Mouse (Mus musculus): ENCODE measurements around the gene Olfr1443. TPM values are rescaled to one million over a fixed set of nuclear protein-coding genes. Genes with fewer than 3 reads are reported as not detected.

Gene Olfr1443
- polyA plus RNA-seq, 1 experiment from 2014 or later, result not detected

DNA sequence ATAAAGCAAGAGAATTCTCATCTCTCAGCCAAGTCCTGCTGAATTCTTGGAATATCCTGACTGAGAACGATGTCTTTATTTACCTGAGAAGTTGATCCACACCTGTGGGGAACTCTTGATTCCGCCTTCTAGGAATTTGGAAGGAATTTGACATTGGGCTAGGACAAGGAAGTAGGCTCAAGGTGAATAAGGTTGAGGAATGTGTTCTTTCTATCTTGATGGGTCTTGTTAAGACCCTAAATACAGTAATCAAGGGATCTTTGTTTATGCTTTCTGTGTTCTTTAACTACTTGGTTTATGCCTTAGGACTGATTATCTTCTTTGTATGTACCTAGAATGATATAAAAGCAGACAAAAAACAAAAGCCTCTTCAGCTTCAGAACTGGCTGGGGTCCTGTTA lies 54.0 kb downstream of the Olfr1443 start:
- Histone ChIP-seq H3K9me3 (replicated peaks) (no peaks in the 10 kb centered on the region), H3K4me2 (no peak overlapping the region), H3K4me1 (replicated peaks) (no peaks in the 10 kb centered on the region), H3K9ac (no peak overlapping the region), H3K27ac (ENCODE audit: poor library complexity, severe bottlenecking) (no peak overlapping the region), H3K4me3 (no peak overlapping the region), H3K36me3 (no peaks in the 10 kb centered on the region), H3K27me3 (replicated peaks) (no peaks in the 10 kb centered on the region)
- ATAC-seq (ENCODE audit: insufficient number of reproducible peaks, low FRiP score), result no peak
- 78% methylated on average over 2 of the region's 2 CpGs for WGBS

Other genes starting within 250 kb of the Olfr1443 start
- 0.06 and 0.18 TPM in 2 replicates for gene Mpeg1, start 217.3 kb upstream of the Olfr1443 start, polyA plus RNA-seq (2016; fragmentation: Nextera tagmentation; extraction: Ambion mirVana)
- 1.4 and 1.7 TPM in 2 replicates for gene Dtx4, start 176.7 kb upstream of the Olfr1443 start, polyA plus RNA-seq (2016; fragmentation: Nextera tagmentation; extraction: Ambion mirVana)
- 21.0 and 21.8 TPM in 2 replicates for gene Fam111a, start 132.4 kb upstream of the Olfr1443 start, polyA plus RNA-seq (2016; fragmentation: Nextera tagmentation; extraction: Ambion mirVana)
- gene Gm4952, start 78.1 kb upstream of the Olfr1443 start, polyA plus RNA-seq (2016; fragmentation: Nextera tagmentation; extraction: Ambion mirVana), result 0.08 and 0.15 TPM in 2 replicates
- not detected in 2 replicates for gene Glyat, start 44.8 kb upstream of the Olfr1443 start, polyA plus RNA-seq (2016; fragmentation: Nextera tagmentation; extraction: Ambion mirVana)
- not detected in 2 replicates for gene Olfr1442, start 7.7 kb upstream of the Olfr1443 start, polyA plus RNA-seq (2016; fragmentation: Nextera tagmentation; extraction: Ambion mirVana)
- gene Keg1, start 17.7 kb downstream of the Olfr1443 start, polyA plus RNA-seq (2016; fragmentation: Nextera tagmentation; extraction: Ambion mirVana), result not detected in 2 replicates
- 0.69 and 1.2 TPM in 2 replicates for gene Cntf, start 87.5 kb downstream of the Olfr1443 start, polyA plus RNA-seq (2016; fragmentation: Nextera tagmentation; extraction: Ambion mirVana)
- gene Zfp91, start 118.0 kb downstream of the Olfr1443 start, polyA plus RNA-seq (2016; fragmentation: Nextera tagmentation; extraction: Ambion mirVana), result 14.8 and 16.4 TPM in 2 replicates
- gene Lpxn, start 118.1 kb downstream of the Olfr1443 start, polyA plus RNA-seq (2016; fragmentation: Nextera tagmentation; extraction: Ambion mirVana), result 0.54 and 0.75 TPM in 2 replicates
- not detected in 2 replicates for gene Gm5244, start 168.6 kb downstream of the Olfr1443 start, polyA plus RNA-seq (2016; fragmentation: Nextera tagmentation; extraction: Ambion mirVana)
- not detected in 2 replicates for gene Olfr1444, start 179.2 kb downstream of the Olfr1443 start, polyA plus RNA-seq (2016; fragmentation: Nextera tagmentation; extraction: Ambion mirVana)
- gene Olfr1445, start 205.7 kb downstream of the Olfr1443 start, polyA plus RNA-seq (2016; fragmentation: Nextera tagmentation; extraction: Ambion mirVana), result not detected in 2 replicates
- not detected in 2 replicates for gene Olfr1446, start 215.4 kb downstream of the Olfr1443 start, polyA plus RNA-seq (2016; fragmentation: Nextera tagmentation; extraction: Ambion mirVana)
- not detected in 2 replicates for gene Olfr1447, start 225.6 kb downstream of the Olfr1443 start, polyA plus RNA-seq (2016; fragmentation: Nextera tagmentation; extraction: Ambion mirVana)
- gene Olfr1448, start 246.3 kb downstream of the Olfr1443 start, polyA plus RNA-seq (2016; fragmentation: Nextera tagmentation; extraction: Ambion mirVana), result not detected in 2 replicates

Measured in heart, embryonic 12.5 days (tissue).